Mouse (Mus musculus) spleen, postnatal 36 days (tissue): ENCODE measurements around the gene Cdc40.
A peak's percentile ranks its signal among the peaks of the same experiment; 100 is the strongest.

Experiments
- DNase-seq, 2 experiments: peaks; one replicate each; pipeline ENCODE4 v3.0.0; 2022; ENCODE audit warnings: low spot score in 2 of 2, mixed read lengths in 1 of 2

Gene Cdc40

DNA sequence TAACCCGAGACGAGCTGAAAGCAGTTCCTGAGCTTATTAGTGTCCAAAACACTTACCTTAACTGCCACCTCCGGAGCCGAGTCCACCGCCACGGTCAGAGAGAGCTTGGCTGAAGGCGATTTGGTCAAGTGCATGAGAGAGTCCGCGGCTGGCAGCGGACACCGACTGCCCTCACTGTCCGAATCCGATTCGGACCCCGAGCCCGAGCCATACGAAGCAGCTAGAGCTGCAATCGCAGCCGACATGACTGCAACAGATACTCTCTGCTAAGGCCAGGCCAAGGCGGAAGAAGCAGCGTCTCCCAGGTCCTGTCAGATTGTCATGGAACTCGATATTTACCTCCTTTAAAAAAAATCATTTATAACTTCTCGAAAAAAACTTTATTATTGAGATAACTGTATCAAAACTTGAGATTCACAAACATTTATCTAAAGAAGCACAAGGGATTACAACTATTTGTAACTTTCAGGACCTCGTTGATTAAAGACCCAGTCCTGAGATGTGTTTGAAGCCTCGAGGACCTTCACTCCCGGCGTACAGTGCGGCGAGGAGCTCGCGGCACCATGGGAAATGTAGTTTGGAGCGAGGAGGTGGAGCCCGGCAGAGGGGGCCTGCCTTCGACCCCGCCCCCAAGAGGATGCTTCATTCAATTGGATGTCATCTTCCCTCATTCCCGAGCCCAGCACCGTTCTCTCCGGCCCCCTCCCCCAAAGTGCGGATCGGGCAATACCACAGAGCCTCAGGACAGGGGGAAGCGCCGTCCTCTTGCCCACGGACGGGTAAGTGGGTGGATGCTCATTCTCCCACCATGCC lies at the start of gene Cdc40, which contains the start of gene Wasf1:
Gene Cdc40 (minus strand): TSS at position 481 of the 813 bp plus-strand sequence.
Gene Wasf1 (plus strand): TSS at position 645 of the 813 bp plus-strand sequence.
- DNase-seq = peak; percentile 91 to 92

DNA sequence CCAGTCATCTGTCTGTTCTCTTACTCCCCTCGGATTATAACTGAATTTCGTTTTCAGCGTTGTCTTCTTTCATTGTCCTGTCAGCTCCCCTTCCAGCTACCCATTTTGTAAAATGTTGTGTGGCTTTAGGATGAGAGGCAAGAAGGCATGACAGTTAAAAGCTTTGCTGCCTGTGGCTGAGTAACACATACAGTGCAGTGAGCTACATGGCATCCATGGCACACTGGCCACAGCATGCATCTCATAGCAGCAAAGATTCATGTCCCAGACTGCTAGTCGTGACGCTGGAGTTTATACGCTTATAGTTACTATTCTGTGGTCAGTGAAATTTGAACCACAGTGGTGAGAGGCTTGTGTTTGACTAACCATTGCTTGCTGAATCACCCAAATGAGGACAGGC lies 36.4 kb upstream of the Cdc40 start:
- DNase-seq = no peak

DNA sequence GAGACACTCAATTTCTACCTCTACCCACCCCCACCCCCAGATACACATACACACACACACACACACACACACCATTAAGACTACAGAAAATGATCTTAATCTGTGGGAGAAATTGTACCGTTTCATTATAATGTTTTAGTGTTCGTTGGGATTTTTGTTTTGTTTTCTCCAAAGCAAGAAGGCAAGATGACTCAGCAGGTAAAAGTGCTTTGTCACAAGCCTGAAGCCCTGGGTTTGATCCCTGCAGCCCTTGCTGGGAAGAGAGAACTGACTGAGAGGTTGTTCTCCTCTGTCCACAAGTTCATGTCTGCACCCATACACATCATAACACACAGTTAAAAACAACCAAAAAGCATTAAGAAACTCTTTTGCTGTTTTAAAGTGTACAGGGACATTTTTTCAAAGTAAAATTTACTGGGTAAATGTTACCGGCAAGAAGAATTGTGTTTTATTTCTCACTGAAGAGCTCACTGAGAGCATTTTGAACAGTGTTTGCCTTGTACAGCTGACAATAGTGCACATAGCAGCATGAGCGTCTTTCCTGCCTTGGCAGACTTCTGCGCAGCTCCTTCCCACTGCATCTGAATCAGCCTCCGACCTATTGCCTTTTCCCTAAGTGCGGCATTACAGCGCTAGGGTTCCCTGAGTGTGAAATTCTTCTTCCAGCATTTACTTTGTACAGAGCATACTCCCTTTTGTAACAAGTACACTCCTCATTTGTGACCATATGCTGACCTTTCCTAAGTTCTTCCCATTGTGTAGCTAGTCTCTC lies 35.7 kb upstream of the Cdc40 start:
- DNase-seq = no peak

DNA sequence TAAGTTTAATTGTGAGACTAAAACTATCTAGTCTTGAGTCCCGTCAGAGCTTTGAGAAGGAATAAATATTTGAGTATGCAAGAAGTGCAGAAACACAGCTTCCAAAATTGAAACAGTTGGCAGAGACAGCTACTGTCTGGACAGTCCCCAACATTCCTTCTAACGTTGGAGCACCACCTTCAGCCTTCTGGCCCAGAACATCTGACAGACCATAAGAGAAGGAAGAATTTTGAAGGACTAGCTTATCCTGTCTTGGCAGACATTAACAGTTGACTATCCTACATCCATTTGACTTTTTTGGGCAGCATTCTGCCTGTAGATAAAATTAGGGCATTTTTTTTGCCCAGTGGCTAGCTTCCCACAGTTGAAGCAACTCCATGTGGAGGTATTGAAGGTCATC lies 32.1 kb upstream of the Cdc40 start:
- DNase-seq = no peak

DNA sequence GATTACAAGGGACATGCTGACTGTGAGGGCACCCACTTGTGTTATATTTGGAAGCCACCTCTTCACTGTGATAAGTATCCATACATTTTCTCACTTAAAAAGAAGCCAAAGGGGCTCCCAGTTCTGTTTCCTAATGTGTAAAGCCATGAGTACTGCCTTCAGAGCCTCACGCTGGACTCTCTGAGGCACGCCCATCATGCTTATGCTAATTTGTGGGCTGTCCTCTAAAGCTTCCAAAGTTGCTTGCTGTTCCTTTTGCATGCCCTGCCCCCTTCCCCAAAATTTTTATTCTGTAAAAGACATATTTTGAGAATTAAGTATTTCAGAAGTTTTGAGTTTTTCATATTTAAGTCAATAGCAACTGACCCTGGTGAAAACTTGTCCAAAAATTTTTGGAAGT lies 27.7 kb upstream of the Cdc40 start:
- DNase-seq = no peak

DNA sequence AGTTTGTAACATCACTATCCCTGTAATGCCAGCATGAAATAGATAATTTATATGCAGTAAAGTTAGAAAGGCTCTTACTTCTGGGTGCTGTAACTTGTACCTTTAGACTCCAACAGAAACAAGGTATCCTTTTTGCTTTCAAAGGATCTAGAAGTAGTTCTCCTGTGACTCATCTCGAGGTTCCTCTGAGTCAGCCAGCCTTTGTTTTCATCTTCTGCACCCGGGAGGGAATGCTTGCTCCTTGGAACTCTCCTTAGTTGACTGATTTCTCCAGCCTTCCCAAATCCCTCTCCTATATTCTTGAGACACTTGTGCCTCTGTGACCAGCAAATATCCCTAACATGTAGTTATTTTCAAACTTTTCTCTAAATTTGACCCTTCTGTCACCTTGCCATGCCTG lies 25.5 kb upstream of the Cdc40 start:
- no peak for DNase-seq

DNA sequence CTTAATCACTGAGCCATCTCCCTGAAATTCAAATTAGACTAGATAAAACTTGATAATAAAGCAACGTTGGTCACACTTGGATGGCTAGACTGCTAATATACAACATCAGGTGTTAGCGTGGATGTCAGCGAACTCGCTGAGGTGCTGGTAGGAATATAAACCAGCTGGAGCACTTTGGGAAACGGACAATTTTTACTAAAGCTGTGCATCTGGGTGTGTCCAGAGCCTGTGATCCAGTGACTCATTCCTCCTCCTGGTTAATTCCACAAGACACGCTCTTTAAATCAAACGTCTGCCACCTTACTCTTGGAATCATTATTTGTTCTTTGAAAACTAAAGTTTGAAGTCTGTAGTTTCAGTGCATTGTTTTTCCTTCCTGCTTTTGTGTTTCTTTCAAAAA lies 23.7 kb upstream of the Cdc40 start:
- DNase-seq = no peak

DNA sequence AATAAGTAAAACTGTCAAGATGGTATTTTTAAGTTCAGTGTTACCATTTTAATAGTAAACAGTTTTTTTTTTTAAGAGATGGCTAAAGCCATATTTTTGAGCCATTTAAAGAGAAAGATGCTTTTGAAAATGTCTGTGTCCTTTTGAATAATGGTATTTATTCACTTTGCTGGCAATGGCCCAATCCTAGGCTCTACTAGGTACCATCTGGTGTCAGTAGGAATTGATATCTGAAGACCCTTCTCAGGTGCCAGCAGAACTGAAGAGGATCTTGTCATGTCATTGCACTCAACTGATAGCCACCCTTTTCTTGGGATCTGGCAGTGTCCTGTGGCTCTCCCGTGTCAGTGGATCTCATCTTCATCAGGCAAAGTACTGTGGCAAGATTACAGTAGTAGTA lies 23.0 kb upstream of the Cdc40 start:
- no peak for DNase-seq

DNA sequence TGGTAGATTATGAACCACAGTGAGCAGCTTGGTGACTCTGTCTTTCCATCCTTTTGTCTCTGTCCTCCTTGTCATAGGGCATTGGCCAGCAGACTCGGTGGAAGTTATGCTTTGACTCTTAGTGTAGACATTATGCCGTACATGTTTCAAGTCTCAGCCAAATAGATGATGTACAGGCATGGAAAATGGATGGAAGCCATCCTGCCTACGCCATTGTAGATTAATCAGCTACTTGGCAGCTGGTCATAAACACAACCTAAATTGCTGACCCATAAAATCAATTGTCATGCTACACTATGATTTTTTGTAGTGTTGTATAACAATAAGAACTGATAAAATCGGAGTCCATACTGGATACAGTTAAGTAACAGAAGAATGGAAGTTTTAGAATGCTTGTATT lies 18.7 kb upstream of the Cdc40 start:
- DNase-seq = no peak

DNA sequence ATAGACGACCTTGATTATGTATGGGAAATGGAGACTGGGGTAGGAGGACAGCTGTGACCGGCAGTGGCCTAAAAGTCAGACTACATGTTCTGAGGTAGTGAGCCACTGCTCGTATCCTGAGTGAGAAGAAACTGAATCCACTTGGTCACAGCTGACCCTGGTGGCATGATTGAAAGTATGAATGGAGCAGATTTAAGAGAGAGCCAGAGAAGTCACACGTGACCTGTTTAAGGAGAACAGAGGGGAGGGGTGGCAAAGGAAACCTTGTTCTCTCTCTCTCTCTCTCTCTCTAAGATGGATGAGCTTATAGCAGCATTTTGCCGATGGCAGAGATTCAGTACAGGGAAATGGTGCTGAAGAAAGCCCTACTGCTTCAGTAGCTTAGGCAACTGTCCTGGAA lies 13.5 kb upstream of the Cdc40 start:
- DNase-seq = no peak

DNA sequence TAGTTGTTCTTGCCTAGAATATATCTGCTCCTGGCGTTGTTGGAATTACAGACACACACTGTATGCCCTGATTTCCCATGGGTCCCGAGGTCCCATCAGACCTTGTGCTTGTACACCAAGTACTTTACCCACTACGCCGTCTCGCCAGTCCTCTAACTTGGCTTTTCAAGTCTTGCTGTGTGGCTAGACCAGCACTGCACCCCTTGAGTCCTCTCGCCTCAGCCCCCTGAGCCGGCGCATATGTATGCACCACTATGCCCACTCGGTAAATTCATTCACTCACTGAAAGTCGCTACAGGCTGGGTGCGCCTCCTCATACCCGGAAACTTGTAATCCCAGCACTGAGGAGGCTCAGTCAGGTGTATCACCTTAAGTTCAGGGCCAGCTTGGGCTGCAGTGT lies 12.7 kb upstream of the Cdc40 start:
- no peak for DNase-seq

DNA sequence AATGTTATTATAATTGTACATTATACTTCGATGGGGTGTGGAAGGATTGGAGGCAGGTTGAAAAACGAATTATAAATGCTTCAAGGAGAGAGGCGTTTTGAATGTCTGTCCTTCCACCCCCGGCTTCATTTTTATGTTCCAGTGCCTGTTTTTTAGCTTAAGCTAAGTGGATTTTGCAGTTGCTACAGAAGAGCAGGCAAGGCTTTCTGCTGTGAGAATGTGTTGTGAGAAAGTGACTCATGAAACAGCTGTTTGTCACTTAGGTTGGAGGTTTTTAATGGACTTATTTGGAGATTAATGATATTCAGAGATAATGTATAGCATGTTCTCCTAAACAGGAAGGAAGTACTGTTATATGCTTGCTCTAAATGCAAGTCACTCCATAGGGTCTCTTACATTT lies 6.0 kb upstream of the Cdc40 start:
- DNase-seq = no peak

DNA sequence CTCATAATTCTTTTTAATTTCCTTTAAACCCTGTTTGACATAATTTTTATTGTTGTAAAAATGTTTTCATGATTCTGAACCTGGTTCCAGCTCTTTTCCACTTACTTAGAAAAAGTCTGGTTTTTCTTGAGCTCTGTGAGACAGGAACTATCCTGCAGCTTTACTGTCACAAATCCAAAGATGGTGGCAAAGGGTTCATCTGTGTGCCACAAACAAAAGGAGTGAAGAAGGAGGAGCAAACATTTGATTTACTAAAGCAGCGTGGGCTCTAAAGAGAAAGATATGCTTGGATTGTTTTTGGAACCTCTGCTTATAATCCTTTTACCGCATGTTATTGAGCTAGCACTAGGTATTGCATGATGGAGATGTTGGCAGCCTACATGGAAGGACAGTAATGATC lies 4.2 kb upstream of the Cdc40 start:
- no peak for DNase-seq

DNA sequence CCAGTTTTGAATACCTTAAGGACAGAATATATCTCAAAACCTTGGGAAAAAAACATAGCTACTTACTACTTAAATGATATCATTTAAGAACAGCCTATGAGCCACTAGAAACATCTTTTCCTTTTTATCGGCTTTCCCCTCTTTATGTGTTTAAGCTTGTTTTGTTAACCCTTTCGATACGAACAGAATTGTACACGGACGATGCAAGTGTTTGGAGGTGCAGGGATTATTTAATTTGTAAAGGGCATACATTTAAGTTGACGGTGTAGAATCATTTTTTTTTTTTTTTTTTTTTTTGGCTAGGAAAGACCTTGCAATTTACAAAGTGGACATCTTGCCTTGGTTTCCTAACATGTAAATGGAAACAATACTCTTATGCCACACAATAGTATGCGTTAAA lies 2.3 kb upstream of the Cdc40 start:
- no peak for DNase-seq

DNA sequence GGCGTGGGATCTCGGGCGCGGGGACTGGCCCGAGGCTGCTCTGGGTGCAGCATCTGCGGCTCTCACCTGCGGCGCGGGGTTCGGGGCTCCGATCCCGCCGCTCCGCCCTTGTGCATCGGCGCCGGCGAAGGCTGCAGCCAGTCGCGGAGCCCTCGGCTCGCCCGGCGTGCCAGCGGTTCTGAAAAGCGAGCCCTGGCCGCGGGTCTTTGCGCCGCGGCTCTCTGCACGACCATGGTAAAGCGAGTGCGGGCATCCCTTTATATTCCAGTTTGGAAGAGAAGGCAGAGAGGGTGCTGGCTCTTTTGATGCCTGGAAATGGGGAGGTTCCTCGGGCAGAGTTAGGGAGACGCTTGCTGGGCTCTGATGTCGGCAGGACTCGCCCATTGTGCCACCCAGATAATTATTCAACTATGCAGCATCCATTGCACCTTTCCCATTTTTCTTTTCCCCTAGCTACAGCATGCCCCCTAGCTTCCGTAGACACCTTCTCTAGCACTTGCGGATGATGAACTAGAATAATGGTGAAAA lies 1.2 kb upstream of the Cdc40 start:
- DNase-seq = peak in 1 of 2 experiments; percentile 3

DNA sequence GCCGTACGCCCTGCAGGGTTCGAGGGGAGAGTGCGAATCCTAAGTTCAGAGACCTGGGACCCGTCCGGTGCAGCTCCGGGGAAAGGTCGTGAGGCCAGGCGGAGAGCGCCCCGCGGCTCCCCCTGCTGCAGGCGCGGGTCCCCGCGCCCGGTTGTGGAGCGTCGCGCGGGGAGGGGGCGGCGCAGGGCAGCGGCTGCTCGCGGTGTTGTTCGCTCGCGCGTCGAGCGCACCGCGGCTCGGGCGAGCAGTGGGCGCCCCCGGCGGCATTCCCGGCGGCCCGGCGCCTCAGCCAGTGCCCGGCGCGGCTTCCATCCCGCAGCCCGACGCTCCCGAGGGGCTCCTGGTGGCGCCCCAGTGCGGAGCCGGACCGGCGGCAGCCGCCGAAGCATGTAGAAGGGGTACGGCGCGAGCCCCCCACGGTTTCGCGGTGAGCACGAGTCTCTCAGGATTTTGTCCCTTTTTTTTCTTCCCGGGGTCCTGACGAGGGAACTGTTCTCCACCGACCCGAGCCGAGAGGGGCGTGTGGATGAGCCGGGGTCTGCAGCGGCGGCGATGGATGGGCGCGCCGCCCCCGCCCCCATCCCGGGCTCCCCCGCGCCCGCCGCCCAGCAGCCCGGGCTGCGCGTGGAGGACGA lies 650 bp upstream of the Cdc40 start:
- DNase-seq = no peak

DNA sequence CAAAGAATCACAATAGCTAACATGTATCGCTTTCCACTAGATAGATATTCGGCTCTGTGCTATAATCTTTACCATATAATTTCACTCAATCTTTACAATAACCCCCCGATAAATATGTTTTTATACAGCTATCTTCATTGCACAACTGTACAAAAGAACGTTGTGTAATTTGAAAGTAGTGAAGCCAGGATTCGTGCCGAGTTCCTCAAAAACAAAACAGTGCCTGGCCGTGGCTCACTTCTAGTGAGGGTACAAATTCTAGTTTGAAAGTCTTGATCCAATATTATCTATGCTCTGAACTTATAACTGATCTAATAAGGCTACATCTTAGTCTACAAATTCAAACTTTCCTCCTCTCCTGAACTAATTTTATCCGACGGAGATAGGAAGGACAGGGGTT lies 778 bp downstream of the Cdc40 start:
- no peak for DNase-seq

DNA sequence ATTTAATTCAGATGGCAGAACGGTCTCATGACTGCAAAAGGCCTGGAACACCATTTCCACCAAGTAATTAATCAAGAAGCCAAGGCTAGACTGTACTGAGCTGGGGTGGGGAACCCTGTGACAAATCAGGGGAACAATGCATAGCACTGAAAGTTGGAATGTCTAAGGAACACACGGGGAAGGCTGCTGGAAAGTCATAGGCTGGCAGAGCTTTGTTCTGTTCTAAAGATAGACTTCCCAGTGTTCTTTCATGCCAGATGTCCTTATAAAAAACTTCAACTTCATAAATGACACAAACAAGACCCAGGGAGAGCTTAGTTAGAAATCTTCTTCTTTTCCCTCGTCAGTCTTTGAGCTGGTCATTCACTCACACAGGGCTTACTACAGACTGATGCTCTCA lies 1.9 kb downstream of the Cdc40 start:
- DNase-seq = no peak

DNA sequence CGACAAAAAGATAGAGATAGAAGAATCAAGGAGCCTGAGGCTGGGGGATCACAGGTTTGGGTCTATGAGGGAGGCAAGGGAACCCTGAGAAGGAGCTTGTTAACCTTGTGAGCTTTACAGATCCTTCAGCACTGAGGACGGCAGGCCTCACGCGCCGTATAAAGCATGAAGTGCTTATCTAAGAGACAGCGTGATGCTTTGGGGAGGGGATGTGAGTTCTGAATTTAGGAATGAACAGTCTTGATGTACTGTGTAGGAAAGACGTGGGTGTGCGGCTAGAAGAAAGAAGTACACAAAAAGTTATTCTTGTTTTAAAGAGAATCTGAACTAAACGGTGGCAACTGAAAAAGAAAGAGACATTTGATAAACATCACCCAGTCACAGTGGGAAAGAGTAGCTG lies 3.1 kb downstream of the Cdc40 start:
- no peak for DNase-seq

DNA sequence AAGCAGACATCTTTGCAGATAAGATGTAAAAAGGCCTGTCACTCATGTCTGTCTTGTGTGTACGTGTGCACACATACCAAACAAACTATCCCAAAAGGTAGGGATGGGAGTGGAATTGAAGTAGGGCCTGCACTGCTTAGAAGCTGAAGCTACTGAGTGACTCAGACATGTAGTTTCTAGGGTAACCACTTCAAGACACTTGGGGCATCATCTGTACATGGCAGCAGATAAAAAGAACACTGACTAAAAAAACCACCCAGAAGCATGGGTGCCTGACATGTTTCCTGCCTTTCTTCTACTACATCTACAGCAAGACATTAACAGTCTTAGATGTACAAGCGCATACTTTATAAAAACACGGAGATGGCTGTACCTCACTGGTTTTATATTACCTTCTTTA lies 4.9 kb downstream of the Cdc40 start:
- DNase-seq = no peak

DNA sequence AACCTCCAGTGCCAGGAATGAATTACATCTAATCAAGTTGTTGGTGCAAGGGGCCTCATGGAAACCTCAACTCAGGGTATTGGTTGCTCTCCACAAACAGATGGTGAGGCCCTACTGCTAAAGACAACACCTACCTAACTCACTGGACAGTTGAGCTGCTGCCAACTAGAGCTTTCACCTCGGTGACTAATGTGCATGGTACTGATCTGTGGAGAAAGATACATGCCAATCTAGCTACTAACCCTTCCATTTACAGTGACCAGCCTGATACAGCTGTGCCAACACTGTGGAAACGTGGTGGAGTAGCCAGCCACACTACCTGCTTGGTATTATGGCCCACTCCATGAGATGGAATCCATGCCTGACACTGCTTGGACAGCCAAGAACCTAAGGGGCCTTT lies 11.1 kb downstream of the Cdc40 start:
- no peak for DNase-seq

DNA sequence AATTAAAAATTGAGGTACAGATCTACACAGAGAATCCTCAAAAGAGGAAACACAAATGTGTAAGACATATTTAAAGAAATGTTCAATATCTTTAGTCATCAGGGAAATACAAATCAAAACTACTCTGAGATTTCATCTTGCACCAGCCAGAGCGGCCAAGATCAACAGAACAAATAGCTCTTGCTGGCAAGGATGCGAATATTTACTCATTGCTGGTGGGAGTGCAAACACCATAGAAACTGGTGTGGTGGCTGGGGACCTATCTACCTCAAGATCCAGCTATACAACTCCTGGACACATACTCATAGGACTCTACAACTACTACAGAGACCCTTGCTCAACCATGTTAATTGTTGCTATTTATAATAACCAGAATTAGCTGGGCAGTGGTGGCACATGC lies 11.8 kb downstream of the Cdc40 start:
- no peak for DNase-seq

DNA sequence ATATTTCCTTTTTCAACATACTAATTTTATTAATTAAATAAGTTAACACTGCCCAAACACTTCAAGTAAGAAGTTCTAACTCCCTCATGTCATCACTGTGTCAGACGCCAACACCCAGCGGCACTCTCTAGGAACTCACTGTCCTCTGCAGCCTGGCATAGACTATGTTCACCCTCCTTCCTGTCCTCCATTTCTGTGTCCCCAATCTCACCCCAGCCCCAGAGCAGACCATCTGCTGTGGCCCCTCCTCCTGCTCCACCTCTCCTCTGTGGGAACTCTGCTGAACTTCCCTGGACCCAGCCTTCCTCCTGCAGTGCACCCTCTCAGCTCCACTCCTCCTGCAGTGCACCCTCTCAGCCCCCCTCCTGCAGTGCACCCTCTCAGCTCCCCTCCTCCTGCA lies 15.0 kb downstream of the Cdc40 start:
- no peak for DNase-seq
